Mouse (Mus musculus) E14TG2a.4 (cell line): ENCODE measurements at regions not wholly inside any gene's neighbourhood (a gene's known extent, or its start where the extent isn't known, plus 50 kb on each side); places are given as distances from the start of the nearest gene placed in this dataset.

ENCODE experiments used
- CTCF ChIP-seq: conservative IDR thresholded peaks from 2 replicates; pipeline ENCODE4 v1.5.1; 2014; ENCODE audit warnings: low read length
- NANOG ChIP-seq: IDR thresholded peaks from 2 replicates; pipeline ENCODE4 v1.6.1; 2014; ENCODE audit warnings: borderline replicate concordance, low read length, mixed read lengths

GRCm38 (mm10) chr14:99504909-99505308 is 206.4 kb downstream of the Klf5 start:
- TF ChIP-seq CTCF: no peak
- TF ChIP-seq NANOG: no peak
